Mouse (Mus musculus): ENCODE measurements around the gene Brd2. TPM values are rescaled to one million over a fixed set of nuclear protein-coding genes. Genes with fewer than 3 reads are reported as not detected.
"Not testable (repeated sequence)": the region's sequence is repeated elsewhere in the genome, so short reads cannot be mapped to it uniquely, and the experiment has no call there.

Gene Brd2
- 181 and 184 TPM in 2 replicates for polyA plus RNA-seq (2012; rRNA removed)

- Histone ChIP-seq H3K27ac (ENCODE audit: insufficient read depth, low read length) (peak within 1 kb of the TSS; percentile 99), H3K4me1 (ENCODE audit: control insufficient read depth, insufficient read depth, low read length) (peaks cover 2% of the 10 kb centered on the region), H3K4me3 (ENCODE audit: insufficient read depth, low read length) (peak within 1 kb of the TSS; percentile 99)
- TF ChIP-seq CTCF (IDR thresholded peaks at IDR 0.05; ENCODE audit: extremely low read depth, insufficient read depth, low read length) (no peak), POLR2A (IDR thresholded peaks at IDR 0.05; ENCODE audit: extremely low read depth, insufficient read depth, low read length) (peak; percentile 59; the same call in 1 of the 2 replicates)
Measured at GRCm38 (mm10) chr17:34122188-34122984, at the start of gene Brd2. Brd2 (minus strand) TSS chr17:34122634.

- Histone ChIP-seq H3K27ac (ENCODE audit: insufficient read depth, low read length) (no peak overlapping the region), H3K4me1 (ENCODE audit: control insufficient read depth, insufficient read depth, low read length) (no peaks in the 10 kb centered on the region), H3K4me3 (ENCODE audit: insufficient read depth, low read length) (no peak overlapping the region)
- TF ChIP-seq POLR2A (IDR thresholded peaks at IDR 0.05; ENCODE audit: extremely low read depth, insufficient read depth, low read length) = no peak
- peak; percentile 95 for TF ChIP-seq CTCF (IDR thresholded peaks at IDR 0.05; ENCODE audit: extremely low read depth, insufficient read depth, low read length)
Measured at GRCm38 (mm10) chr17:34170877-34171498, 48.6 kb upstream of the Brd2 start.

GRCm38 (mm10) chr17:34170487-34170876 is 48.0 kb upstream of the Brd2 start:
- TF ChIP-seq CTCF (IDR thresholded peaks at IDR 0.05; ENCODE audit: extremely low read depth, insufficient read depth, low read length) = no peak
- no peak for TF ChIP-seq POLR2A (IDR thresholded peaks at IDR 0.05; ENCODE audit: extremely low read depth, insufficient read depth, low read length)
- Histone ChIP-seq H3K4me3 (ENCODE audit: insufficient read depth, low read length) (no peak overlapping the region), H3K4me1 (ENCODE audit: control insufficient read depth, insufficient read depth, low read length) (no peaks in the 10 kb centered on the region), H3K27ac (ENCODE audit: insufficient read depth, low read length) (no peak overlapping the region)

- TF ChIP-seq CTCF (IDR thresholded peaks at IDR 0.05; ENCODE audit: extremely low read depth, insufficient read depth, low read length) = peak; percentile 83
- TF ChIP-seq POLR2A (IDR thresholded peaks at IDR 0.05; ENCODE audit: extremely low read depth, insufficient read depth, low read length) = no peak
- no peak overlapping the region for H3K4me3 ChIP-seq (ENCODE audit: insufficient read depth, low read length)
- no peaks in the 10 kb centered on the region for H3K4me1 ChIP-seq (ENCODE audit: control insufficient read depth, insufficient read depth, low read length)
- H3K27ac ChIP-seq (ENCODE audit: insufficient read depth, low read length) = no peak overlapping the region
Measured at GRCm38 (mm10) chr17:34169279-34169678, 46.8 kb upstream of the Brd2 start.

GRCm38 (mm10) chr17:34165033-34165730 is 42.7 kb upstream of the Brd2 start:
- no peak overlapping the region for H3K27ac ChIP-seq (ENCODE audit: insufficient read depth, low read length)
- H3K4me3 ChIP-seq (ENCODE audit: insufficient read depth, low read length) = no peak overlapping the region
- TF ChIP-seq POLR2A (IDR thresholded peaks at IDR 0.05; ENCODE audit: extremely low read depth, insufficient read depth, low read length) (no peak), CTCF (IDR thresholded peaks at IDR 0.05; ENCODE audit: extremely low read depth, insufficient read depth, low read length) (no peak)
- no peaks in the 10 kb centered on the region for H3K4me1 ChIP-seq (ENCODE audit: control insufficient read depth, insufficient read depth, low read length)

GRCm38 (mm10) chr17:34164202-34164895 is 41.9 kb upstream of the Brd2 start:
- Histone ChIP-seq H3K4me3 (ENCODE audit: insufficient read depth, low read length) (no peak overlapping the region), H3K4me1 (ENCODE audit: control insufficient read depth, insufficient read depth, low read length) (no peaks in the 10 kb centered on the region), H3K27ac (ENCODE audit: insufficient read depth, low read length) (no peak overlapping the region)
- no peak for TF ChIP-seq POLR2A (IDR thresholded peaks at IDR 0.05; ENCODE audit: extremely low read depth, insufficient read depth, low read length)
- TF ChIP-seq CTCF (IDR thresholded peaks at IDR 0.05; ENCODE audit: extremely low read depth, insufficient read depth, low read length) = 0 out of 2 replicates have a peak, but pooled peaks have one; percentile 29

GRCm38 (mm10) chr17:34155534-34155933 is 33.1 kb upstream of the Brd2 start:
- H3K4me3 ChIP-seq (ENCODE audit: insufficient read depth, low read length) = no peak overlapping the region
- no peak overlapping the region for H3K27ac ChIP-seq (ENCODE audit: insufficient read depth, low read length)
- TF ChIP-seq CTCF (IDR thresholded peaks at IDR 0.05; ENCODE audit: extremely low read depth, insufficient read depth, low read length) (no peak), POLR2A (IDR thresholded peaks at IDR 0.05; ENCODE audit: extremely low read depth, insufficient read depth, low read length) (no peak)
- no peaks in the 10 kb centered on the region for H3K4me1 ChIP-seq (ENCODE audit: control insufficient read depth, insufficient read depth, low read length)

- H3K4me1 ChIP-seq (ENCODE audit: control insufficient read depth, insufficient read depth, low read length) = no peaks in the 10 kb centered on the region
- no peak within 1 kb of the TSS for H3K4me3 ChIP-seq (ENCODE audit: insufficient read depth, low read length)
- H3K27ac ChIP-seq (ENCODE audit: insufficient read depth, low read length) = no peak within 1 kb of the TSS
- no peak for TF ChIP-seq POLR2A (IDR thresholded peaks at IDR 0.05; ENCODE audit: extremely low read depth, insufficient read depth, low read length)
- TF ChIP-seq CTCF (IDR thresholded peaks at IDR 0.05; ENCODE audit: extremely low read depth, insufficient read depth, low read length) = no peak
Measured at GRCm38 (mm10) chr17:34152923-34153322, 30.5 kb upstream of the Brd2 start, which contains the start of gene H2-DMb1. H2-DMb1 (plus strand) TSS chr17:34153072.

- no peaks in the 10 kb centered on the region; the same call in 1 of the 2 replicates for H3K4me1 ChIP-seq (ENCODE audit: control insufficient read depth, insufficient read depth, low read length)
- TF ChIP-seq CTCF (IDR thresholded peaks at IDR 0.05; ENCODE audit: extremely low read depth, insufficient read depth, low read length) = no peak
- no peak overlapping the region for H3K4me3 ChIP-seq (ENCODE audit: insufficient read depth, low read length)
- no peak overlapping the region for H3K27ac ChIP-seq (ENCODE audit: insufficient read depth, low read length)
Measured at GRCm38 (mm10) chr17:34144960-34145371, 22.5 kb upstream of the Brd2 start.

- H3K4me3 ChIP-seq (ENCODE audit: insufficient read depth, low read length); H3K27ac ChIP-seq (ENCODE audit: insufficient read depth, low read length); H3K4me1 ChIP-seq (ENCODE audit: control insufficient read depth, insufficient read depth, low read length): not testable (repeated sequence)
Measured at GRCm38 (mm10) chr17:34144221-34144620, 21.8 kb upstream of the Brd2 start.
